Mouse (Mus musculus): ENCODE results near the gene Ppp4c. TPM values are rescaled to one million over a fixed set of nuclear protein-coding genes. Genes with fewer than 3 reads are reported as not detected.

The Ppp4c gene
- 189 TPM for polyA plus RNA-seq (2012; fragmentation: generic; extraction: Trizol)
- long read RNA-seq, experiment 1, transcript Ppp4c-201 (9 exons, 1,359 nt): major isoform, 61 of 110 reads
- long read RNA-seq, experiment 1, transcript Ppp4c-211 (8 exons, 1,400 nt): minor isoform, 26 of 110 reads
- long read RNA-seq, experiment 1, partial matches to known transcripts: 9 of 110 reads
- long read RNA-seq, experiment 1, other reads (novel, unspliced or antisense): 13 of 110 reads
- long read RNA-seq, experiment 2, transcript Ppp4c-201 (9 exons, 1,359 nt): major isoform, 208 of 300 reads
- long read RNA-seq, experiment 2, transcript Ppp4c-211 (8 exons, 1,400 nt): minor isoform, 69 of 300 reads
- long read RNA-seq, experiment 2, partial matches to known transcripts: 5 of 300 reads
- long read RNA-seq, experiment 2, other reads (novel, unspliced or antisense): 18 of 300 reads

DNA sequence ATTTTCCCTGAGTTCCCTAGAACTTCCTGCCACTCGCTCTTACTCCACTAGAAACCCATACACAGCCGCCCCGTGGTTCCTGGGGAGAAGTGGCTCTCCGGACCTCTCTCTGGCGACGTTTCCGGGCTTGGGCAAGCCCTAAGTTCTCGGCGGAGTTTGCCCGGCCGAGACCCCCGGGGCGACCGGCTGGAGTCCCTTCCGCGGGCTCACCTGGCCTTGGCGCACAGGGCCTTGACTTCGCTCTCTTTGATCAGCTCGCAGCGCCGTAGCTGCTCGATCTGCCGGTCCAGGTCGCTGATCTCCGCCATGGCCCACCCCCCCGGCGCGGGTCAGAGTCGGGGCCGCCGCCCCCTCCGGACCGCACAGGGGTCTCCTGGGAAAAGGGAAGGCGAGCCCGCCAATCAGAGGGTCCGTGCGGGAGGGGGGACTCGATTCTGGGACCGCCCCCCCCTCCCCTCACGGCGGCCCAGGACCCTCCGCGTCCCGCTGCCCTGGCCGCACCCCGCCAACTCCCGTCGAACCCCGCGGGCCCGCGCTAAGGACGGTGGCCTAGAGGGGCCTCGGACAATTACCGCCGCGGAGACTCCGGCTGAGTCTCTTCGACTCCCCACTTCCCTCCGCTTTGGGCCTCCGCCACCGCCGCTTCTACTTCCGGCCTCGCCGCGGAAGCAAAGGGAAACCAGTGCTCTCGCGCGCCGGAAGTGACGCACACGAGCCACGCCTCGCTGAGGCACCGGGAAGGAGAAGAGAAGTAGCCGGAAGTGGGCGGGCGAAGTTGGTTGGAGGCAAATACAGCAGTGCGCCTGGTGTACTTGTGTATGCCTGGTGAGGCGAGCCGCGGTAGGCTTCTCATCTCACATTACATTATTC is at the start of gene Ppp4c:
Ppp4c (minus strand) TSS at position 646 of the 870 bp plus-strand sequence.
- Histone ChIP-seq H3K79me2 (ENCODE audit: control insufficient read depth, insufficient read depth) (peaks cover 60% of the 10 kb centered on the region), H3K4me3 (ENCODE audit: insufficient read depth, poor library complexity, severe bottlenecking) (peak within 1 kb of the TSS; percentile 80), H3K36me3 (ENCODE audit: control insufficient read depth, insufficient read depth) (peaks cover 64% of the 10 kb centered on the region), H3K79me3 (ENCODE audit: low read depth) (peaks cover 42% of the 10 kb centered on the region), H3K27me3 (ENCODE audit: control insufficient read depth, insufficient read depth, insufficient read length) (no peaks in the 10 kb centered on the region), H3ac (ENCODE audit: control insufficient read depth, insufficient read length, low read depth) (peak within 1 kb of the TSS; percentile 63)
- TF ChIP-seq MYOD1 (IDR thresholded peaks at IDR 0.05; ENCODE audit: control insufficient read depth, insufficient read length, low read depth) (no peak), CEBPB (IDR thresholded peaks at IDR 0.05; ENCODE audit: low read depth) (no peak), MAX (IDR thresholded peaks at IDR 0.05) (peak; percentile 33), CTCF (IDR thresholded peaks at IDR 0.05; ENCODE audit: control insufficient read depth, insufficient read depth, insufficient read length) (no peak), FOSL1 (IDR thresholded peaks at IDR 0.05; ENCODE audit: insufficient read depth, low read length, poor library complexity, severe bottlenecking) (no peak), MYOG (IDR thresholded peaks at IDR 0.05; ENCODE audit: control insufficient read depth, extremely low read depth, insufficient read length) (no peak), USF1 (IDR thresholded peaks at IDR 0.05; ENCODE audit: low read depth) (no peak)

DNA sequence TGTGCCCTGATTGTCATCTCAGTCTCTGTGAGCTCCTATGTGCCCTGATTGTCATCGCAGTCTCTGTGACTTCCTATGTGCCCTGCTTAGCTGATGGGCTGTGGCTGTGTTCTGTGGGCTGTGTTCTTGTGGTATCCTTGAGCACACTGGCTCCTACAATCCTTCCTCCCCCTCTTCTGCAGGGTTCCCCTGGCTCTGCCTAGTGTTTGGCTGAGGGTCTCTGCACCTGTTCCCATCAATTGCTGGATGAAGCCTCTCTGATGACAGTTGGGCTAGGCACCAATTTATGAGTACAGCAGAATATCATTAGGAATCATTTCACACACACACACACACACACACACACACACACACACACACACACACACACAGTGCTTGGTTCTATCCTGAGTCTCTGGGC is 41.0 kb upstream of the Ppp4c start:
- no peak overlapping the region for H3ac ChIP-seq (ENCODE audit: control insufficient read depth, insufficient read length, low read depth)

DNA sequence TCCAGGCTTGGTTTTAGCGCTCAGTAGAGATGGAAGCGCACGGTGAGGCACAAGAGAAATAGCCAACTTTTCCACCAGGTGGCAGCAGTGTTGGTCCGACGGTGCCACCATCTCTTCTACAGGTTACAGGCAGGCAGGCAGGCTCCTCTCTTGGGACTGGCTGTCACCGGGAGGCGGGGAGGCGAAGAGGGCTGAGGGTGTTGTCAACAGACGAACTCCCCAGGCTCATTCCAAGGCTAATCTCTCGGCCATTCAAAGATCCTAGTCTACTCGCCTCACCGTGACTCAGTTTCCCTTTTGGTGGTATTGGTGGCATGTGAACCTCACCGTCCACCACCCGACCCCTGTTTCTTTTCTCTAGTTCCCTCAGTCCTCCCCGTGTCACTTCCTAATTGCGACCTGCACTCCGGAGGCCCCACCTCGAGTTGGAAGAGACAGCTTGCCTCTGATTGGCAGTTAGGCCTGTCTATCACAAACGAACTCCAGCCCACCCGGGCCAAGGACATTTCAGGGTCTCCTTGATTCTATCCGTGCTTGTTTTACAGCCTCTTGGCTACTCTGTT is 39.8 kb upstream of the Ppp4c start:
- TF ChIP-seq CTCF (IDR thresholded peaks at IDR 0.05; ENCODE audit: control insufficient read depth, insufficient read depth, insufficient read length): peak; percentile 75
- TF ChIP-seq USF1 (IDR thresholded peaks at IDR 0.05; ENCODE audit: low read depth): no peak

More for the DNA sequence above, 41.0 kb upstream of the Ppp4c start:
- peaks cover 37% of the 10 kb centered on the region for H3K27me3 ChIP-seq (ENCODE audit: control insufficient read depth, insufficient read depth, insufficient read length)
- H3K36me3 ChIP-seq (ENCODE audit: control insufficient read depth, insufficient read depth): no peaks in the 10 kb centered on the region
- H3K79me3 ChIP-seq (ENCODE audit: low read depth): no peaks in the 10 kb centered on the region
- TF ChIP-seq FOSL1 (IDR thresholded peaks at IDR 0.05; ENCODE audit: insufficient read depth, low read length, poor library complexity, severe bottlenecking) (no peak), CTCF (IDR thresholded peaks at IDR 0.05; ENCODE audit: control insufficient read depth, insufficient read depth, insufficient read length) (no peak), CEBPB (IDR thresholded peaks at IDR 0.05; ENCODE audit: low read depth) (no peak), USF1 (IDR thresholded peaks at IDR 0.05; ENCODE audit: low read depth) (no peak)
- H3K79me2 ChIP-seq (ENCODE audit: control insufficient read depth, insufficient read depth): no peaks in the 10 kb centered on the region
- no peak overlapping the region for H3K4me3 ChIP-seq (ENCODE audit: insufficient read depth, poor library complexity, severe bottlenecking)

DNA sequence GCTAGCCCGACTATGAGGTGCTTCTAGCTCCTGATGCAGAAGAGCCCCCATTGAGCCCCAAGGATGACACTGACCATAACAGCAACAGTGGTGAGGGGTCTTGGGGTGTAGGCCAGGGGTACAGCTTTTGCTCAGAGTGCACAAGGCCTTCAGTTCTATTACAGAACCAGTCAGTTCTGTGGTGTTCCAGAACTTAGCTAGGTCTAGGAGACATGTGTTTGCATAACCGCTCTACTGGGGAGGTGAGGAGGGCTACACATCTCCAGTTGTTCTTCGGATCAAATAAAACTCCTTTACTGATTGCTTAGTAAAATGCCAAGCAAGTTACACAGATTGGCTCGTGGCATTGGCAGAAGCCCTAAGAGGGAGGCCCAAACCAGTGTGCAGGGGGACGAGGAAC is 39.2 kb upstream of the Ppp4c start, which contains the start of gene 4930451I11Rik:
4930451I11Rik (minus strand) TSS at position 101 of the 400 bp plus-strand sequence.
- Histone ChIP-seq H3K79me2 (ENCODE audit: control insufficient read depth, insufficient read depth) (no peaks in the 10 kb centered on the region), H3K4me3 (ENCODE audit: insufficient read depth, poor library complexity, severe bottlenecking) (no peak within 1 kb of the TSS)

More for the DNA sequence above, 39.8 kb upstream of the Ppp4c start:
- Histone ChIP-seq H3K4me3 (ENCODE audit: insufficient read depth, poor library complexity, severe bottlenecking) (no peak overlapping the region), H3ac (ENCODE audit: control insufficient read depth, insufficient read length, low read depth) (no peak overlapping the region), H3K79me3 (ENCODE audit: low read depth) (no peaks in the 10 kb centered on the region), H3K79me2 (ENCODE audit: control insufficient read depth, insufficient read depth) (no peaks in the 10 kb centered on the region), H3K36me3 (ENCODE audit: control insufficient read depth, insufficient read depth) (no peaks in the 10 kb centered on the region), H3K27me3 (ENCODE audit: control insufficient read depth, insufficient read depth, insufficient read length) (peaks cover 45% of the 10 kb centered on the region)

DNA sequence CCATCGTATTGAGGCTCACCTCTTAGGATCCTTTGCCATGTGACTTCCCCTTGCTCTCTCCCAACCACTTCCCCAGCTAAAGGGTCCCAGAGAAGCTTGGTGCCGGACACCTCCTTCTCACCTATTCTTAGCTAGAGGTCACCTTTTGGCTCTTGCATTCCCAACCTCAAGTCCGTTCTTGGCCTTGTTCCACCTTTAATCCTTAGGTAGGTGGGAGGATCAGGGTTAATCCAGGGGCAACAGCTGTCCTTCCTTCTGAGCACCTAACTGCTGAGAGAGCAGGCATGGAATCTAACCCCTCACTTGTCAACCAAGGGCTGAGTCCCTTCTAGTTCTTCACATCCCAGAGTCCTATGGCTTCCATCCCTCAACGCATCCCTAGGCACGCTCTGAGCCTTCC is 33.7 kb upstream of the Ppp4c start:
- Histone ChIP-seq H3K27me3 (ENCODE audit: control insufficient read depth, insufficient read depth, insufficient read length) (peaks cover 70% of the 10 kb centered on the region), H3K79me2 (ENCODE audit: control insufficient read depth, insufficient read depth) (no peaks in the 10 kb centered on the region), H3K79me3 (ENCODE audit: low read depth) (no peaks in the 10 kb centered on the region), H3K4me3 (ENCODE audit: insufficient read depth, poor library complexity, severe bottlenecking) (no peak overlapping the region), H3ac (ENCODE audit: control insufficient read depth, insufficient read length, low read depth) (no peak overlapping the region), H3K36me3 (ENCODE audit: control insufficient read depth, insufficient read depth) (no peaks in the 10 kb centered on the region)
- no peak for TF ChIP-seq CEBPB (IDR thresholded peaks at IDR 0.05; ENCODE audit: low read depth)
- TF ChIP-seq CTCF (IDR thresholded peaks at IDR 0.05; ENCODE audit: control insufficient read depth, insufficient read depth, insufficient read length): no peak
- TF ChIP-seq MYOG (IDR thresholded peaks at IDR 0.05; ENCODE audit: control insufficient read depth, extremely low read depth, insufficient read length): no peak
- TF ChIP-seq USF1 (IDR thresholded peaks at IDR 0.05; ENCODE audit: low read depth): no peak
- TF ChIP-seq FOSL1 (IDR thresholded peaks at IDR 0.05; ENCODE audit: insufficient read depth, low read length, poor library complexity, severe bottlenecking): no peak
- TF ChIP-seq MAX (IDR thresholded peaks at IDR 0.05): no peak
- no peak for TF ChIP-seq MYOD1 (IDR thresholded peaks at IDR 0.05; ENCODE audit: control insufficient read depth, insufficient read length, low read depth)

More for the DNA sequence above, 39.2 kb upstream of the Ppp4c start, which contains the start of gene 4930451I11Rik:
- Histone ChIP-seq H3K27me3 (ENCODE audit: control insufficient read depth, insufficient read depth, insufficient read length) (peaks cover 45% of the 10 kb centered on the region), H3K36me3 (ENCODE audit: control insufficient read depth, insufficient read depth) (no peaks in the 10 kb centered on the region), H3K79me3 (ENCODE audit: low read depth) (no peaks in the 10 kb centered on the region), H3ac (ENCODE audit: control insufficient read depth, insufficient read length, low read depth) (no peak within 1 kb of the TSS)
- TF ChIP-seq CTCF (IDR thresholded peaks at IDR 0.05; ENCODE audit: control insufficient read depth, insufficient read depth, insufficient read length) (no peak), MYOG (IDR thresholded peaks at IDR 0.05; ENCODE audit: control insufficient read depth, extremely low read depth, insufficient read length) (no peak), USF1 (IDR thresholded peaks at IDR 0.05; ENCODE audit: low read depth) (no peak), MYOD1 (IDR thresholded peaks at IDR 0.05; ENCODE audit: control insufficient read depth, insufficient read length, low read depth) (no peak), FOSL1 (IDR thresholded peaks at IDR 0.05; ENCODE audit: insufficient read depth, low read length, poor library complexity, severe bottlenecking) (no peak), MAX (IDR thresholded peaks at IDR 0.05) (no peak), CEBPB (IDR thresholded peaks at IDR 0.05; ENCODE audit: low read depth) (no peak)

All from C2C12 (cell line).